Mouse (Mus musculus): ENCODE results near the gene Tspan13.

The Tspan13 gene

GRCm38 (mm10) chr12:35977633-35978246, 64.6 kb downstream of the Tspan13 start:
- no peak for DNase-seq (ENCODE audit: low spot score in 2 of 2)

DNA sequence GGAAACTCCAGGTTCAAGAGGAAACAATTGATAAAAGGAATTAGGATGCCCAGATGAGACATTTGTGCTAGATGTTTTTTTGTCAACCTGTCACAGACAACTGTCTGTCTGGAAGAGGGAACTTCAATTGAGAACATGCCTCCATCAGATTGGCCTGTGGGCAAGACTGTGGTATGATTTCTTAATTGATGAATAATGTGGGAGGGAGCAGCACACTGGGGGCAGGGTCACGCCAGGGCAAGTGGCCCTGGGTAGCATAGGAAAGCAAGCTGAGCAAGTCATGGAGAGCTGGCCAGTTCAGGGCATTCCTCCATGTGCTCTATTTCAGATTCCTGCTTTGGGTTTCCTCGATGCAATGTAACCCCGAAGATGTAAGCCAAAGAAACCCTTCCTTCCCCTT, 66.4 kb downstream of the Tspan13 start:
- no peak for DNase-seq (ENCODE audit: low spot score in 2 of 2)

DNA sequence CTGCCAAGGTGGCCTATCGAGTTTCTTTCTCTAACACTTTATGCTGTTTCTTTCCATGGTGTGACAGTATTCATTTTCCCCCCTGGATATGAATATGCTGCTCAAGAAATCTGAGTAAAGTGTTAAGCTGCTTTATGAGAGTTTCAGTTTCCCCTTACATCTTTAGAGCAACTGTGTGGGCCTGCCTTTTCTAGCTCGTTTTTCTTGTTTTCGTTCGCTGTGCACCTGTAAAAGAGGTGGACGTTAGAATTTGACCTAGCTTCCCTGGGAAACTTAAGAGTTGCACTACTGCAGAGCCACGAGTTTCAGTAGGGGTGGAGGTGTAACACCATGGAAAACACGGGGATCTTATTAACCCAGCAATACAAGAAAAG, 75.5 kb downstream of the Tspan13 start:
- DNase-seq (ENCODE audit: low spot score in 2 of 2): no peak

- no peak for DNase-seq (ENCODE audit: low spot score in 2 of 2)
These were observed 76.1 kb downstream of the Tspan13 start for GRCm38 (mm10) chr12:35966098-35966767.

Measured in frontal cortex, postnatal 14 days (tissue).